Mouse (Mus musculus) left cerebral cortex, postnatal 10 days (tissue): ENCODE data around the gene 1700067K01Rik. TPM values are rescaled to one million over a fixed set of nuclear protein-coding genes. Genes with fewer than 3 reads are reported as not detected.
"Not testable (repeated sequence)": the region's sequence is repeated elsewhere in the genome, so short reads cannot be mapped to it uniquely, and the experiment has no call there.

Experiments
- DNase-seq, 2 experiments: peaks; one replicate each; pipeline ENCODE4 v3.0.0; 2021 to 2022; ENCODE audit warnings: low spot score in 2 of 2, mixed read lengths in 1 of 2; ENCODE audit errors: extremely low spot score in 1 of 2
- intact Hi-C: fragments of 180-260 bp; cut with DNase I; formaldehyde crosslinking; loops from one replicate; pipeline ENCODE4 v1.15.1; 2025
- total RNA-seq, 2 experiments: library from RNA; stranded (reverse); gene quantifications; 2 replicates each; pipeline ENCODE4 v1.2.3; 2021

The 1700067K01Rik gene
- total RNA-seq, 2 experiments from 2014 or later, result 0.34 to 0.65 TPM

DNA sequence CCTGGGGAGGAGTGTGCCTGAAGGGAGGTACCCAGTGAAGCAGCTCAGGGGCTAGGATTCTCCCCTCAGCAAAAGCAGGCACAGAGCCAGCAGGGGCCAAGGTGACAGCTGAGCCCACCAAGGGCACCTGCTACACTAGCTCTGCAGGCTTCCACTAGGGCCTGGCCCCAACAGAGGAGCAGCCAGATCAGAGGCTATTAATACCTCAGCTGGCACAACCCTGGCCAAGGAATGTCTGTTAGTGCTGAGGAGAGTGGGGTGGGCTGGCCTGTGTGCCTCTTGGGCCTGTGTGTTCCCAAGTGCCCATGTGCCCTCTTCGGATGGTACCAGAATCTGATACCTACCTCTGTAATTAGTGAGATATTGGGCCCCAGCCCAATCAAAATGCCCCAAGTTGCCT, 21.1 kb upstream of the 1700067K01Rik start:
- intact Hi-C loops, result no loop called here
- peak in 1 of 2 experiments; percentile 24 for DNase-seq

DNA sequence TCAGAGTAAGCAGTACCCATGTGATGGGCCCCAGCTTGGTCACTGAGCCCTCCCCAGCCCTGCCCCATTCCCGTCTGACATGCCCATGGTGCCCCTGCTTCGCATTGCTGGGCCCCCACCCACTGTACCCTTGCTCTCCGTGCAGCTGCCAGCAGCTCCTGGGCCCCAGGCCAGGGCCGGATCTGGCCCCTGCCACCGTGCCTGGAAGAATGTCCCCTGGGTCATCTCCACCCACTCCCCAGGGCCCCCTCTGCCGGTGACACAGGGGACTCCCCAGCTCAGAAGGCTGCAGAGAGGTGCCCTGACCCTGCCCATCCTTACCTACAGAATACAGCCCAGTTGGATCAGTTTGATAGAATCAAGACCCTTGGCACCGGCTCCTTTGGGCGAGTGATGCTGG, 20.5 kb upstream of the 1700067K01Rik start:
- DNase-seq, result peak in 1 of 2 experiments; percentile 36
- intact Hi-C loops, result no loop called here

DNA sequence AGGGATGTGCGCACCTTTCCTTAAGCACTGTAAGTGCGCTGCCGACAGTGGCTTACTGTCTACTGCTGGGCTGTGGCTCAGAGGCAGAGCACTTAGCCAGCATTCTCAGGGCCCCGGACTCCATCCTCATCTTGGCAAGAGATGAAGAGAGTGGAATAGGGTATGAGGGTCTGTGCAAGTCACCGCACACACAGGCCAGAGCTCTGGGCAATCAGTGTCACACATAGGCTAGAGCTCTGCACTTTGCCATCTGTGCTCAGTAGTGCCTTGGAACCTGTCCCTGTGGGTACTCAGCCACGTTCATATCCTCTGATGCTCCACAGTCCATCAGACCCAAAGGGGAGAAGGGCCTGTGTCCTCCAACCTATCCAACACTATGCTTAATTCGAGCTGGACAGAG, 19.8 kb upstream of the 1700067K01Rik start:
- intact Hi-C loops, result no loop called here
- no peak for DNase-seq

DNA sequence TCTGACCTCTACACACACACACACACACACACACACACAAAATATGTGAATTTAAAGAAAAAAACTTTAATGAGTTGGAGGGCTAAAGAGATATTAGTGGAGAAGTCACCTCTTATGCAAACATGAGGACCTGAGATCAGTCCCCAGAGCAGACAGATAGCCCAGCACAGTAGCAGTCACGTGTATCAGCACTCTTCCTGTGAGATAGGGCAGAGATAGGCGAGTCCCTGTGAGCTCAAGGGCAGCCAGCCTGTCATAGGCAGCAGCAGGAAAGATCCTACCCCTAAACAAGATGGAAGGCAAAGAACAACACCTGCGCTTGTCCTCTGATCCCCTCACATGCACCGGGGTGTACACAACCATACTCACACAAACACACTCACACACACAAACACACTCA, 18.9 kb upstream of the 1700067K01Rik start:
- DNase-seq, result no peak
- intact Hi-C loops, result no loop called here

DNA sequence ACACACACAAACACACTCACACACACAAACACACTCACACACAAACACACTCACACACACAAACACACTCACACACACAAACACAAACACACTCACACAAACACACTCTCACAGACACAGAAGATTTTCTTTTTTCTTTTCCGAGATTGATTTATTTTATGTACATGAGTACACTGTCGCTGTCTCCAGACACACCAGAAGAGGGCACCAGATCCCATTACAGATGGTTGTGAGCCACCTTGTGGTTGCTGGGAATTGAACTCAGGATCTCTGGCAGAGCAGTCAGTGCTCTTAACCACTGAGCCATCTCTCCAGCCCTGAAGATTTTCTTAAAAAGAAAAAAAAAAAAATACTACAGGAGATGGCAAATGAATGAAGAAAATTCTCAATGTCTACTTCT, 18.1 kb upstream of the 1700067K01Rik start:
- DNase-seq, intact Hi-C loops: not testable (repeated sequence)

DNA sequence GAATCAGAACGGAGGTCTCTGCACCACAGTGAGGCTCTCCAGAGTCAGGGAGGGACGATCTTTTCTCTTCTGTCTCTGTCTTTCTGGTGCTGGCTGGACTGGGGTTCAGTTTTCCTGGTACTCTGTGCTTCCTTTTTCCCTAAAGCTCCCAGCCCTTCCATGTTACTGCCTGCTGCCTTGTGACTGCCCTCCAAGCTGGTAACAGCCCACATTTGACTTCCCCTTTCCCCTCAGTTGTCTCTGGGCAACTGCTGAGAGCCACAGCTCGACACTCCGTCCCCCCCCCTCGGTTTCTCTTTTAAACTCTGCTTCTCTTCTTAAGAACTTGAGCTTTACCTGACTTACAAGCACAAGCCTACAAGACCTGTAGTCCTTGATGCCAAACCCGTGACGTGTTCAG, 12.1 kb upstream of the 1700067K01Rik start:
- intact Hi-C loops, result no loop called here
- no peak for DNase-seq

DNA sequence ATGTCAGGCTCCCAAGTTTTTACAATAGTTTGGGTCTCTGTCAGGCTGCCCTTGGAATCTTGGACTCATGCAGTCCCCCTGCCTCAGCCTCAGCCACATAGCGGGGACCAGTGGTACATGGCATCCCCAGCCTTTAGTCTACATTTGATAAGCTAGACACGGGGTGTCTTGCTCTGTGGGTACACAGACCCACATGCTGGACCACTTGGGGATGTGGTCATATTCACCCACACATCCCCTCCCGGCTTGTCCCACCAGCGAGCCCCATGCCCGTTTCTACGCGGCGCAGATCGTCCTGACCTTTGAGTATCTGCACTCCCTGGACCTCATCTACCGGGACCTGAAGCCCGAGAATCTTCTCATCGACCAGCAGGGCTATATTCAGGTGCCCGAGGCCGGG, 11.1 kb upstream of the 1700067K01Rik start:
- intact Hi-C loops, result no loop called here

DNA sequence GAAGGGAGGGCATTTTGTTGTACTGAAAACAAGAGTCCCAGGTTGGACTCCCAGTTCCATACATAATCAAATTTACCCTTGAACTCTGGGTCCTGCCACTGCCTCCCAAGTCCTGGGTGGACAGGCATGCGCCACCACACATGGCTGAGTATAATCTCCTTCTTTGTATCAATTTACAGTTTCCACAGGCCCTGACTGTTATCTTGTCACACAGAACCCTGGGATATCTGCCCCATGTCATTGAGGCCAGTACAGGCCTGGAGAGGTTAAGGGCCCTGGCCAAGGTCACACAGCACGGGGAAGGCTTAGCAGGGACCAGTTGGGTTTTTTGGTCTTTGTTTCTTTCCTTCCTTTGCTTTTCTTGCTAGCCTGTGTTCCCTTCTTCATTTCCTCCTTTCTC, 8.8 kb upstream of the 1700067K01Rik start:
- intact Hi-C loops, result no loop called here

More for the DNA sequence above, 11.1 kb upstream of the 1700067K01Rik start:
- DNase-seq, result no peak

DNA sequence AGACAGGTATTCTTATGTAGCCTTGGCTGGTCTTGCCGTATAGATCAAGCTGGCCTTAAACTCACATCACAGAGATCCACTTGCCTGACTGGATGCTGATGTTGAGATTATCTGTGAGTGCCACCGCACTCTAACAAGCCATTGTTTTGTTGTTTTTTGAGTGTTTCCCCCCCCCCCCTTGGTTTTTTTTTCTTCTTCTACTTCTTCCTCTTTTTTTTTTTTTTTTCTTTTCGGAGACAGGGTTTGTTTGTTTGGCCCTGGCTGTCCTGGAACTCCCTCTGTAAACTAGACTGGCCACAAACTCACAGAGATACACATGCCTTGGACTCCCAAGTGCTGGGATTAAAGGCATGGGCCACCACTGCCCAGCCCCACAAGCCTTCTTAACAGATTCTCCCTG, 7.3 kb upstream of the 1700067K01Rik start:
- DNase-seq, result no peak
- intact Hi-C loops, result no loop called here

More for the DNA sequence above, 8.8 kb upstream of the 1700067K01Rik start:
- DNase-seq, result no peak

DNA sequence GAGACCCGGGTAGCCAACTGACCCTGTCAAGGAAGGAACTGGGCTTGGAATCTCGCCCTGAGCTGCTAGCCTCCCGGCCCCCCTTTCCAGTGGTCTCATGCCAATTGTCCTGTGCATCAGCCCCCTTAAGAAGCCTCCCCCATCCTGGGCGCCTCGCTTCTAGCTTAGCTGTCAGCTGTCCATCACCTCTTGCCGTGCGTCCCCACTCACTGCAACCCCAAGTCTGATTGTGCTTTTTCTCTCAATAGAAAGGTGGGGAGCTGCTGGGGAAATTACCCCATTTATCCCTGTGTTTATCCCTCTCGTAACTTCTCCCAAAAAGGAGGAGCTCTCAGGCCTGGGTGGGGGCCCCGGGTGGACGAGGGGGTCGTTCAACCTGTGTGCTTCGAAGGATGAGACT, 5.3 kb upstream of the 1700067K01Rik start:
- intact Hi-C loops, result no loop called here

DNA sequence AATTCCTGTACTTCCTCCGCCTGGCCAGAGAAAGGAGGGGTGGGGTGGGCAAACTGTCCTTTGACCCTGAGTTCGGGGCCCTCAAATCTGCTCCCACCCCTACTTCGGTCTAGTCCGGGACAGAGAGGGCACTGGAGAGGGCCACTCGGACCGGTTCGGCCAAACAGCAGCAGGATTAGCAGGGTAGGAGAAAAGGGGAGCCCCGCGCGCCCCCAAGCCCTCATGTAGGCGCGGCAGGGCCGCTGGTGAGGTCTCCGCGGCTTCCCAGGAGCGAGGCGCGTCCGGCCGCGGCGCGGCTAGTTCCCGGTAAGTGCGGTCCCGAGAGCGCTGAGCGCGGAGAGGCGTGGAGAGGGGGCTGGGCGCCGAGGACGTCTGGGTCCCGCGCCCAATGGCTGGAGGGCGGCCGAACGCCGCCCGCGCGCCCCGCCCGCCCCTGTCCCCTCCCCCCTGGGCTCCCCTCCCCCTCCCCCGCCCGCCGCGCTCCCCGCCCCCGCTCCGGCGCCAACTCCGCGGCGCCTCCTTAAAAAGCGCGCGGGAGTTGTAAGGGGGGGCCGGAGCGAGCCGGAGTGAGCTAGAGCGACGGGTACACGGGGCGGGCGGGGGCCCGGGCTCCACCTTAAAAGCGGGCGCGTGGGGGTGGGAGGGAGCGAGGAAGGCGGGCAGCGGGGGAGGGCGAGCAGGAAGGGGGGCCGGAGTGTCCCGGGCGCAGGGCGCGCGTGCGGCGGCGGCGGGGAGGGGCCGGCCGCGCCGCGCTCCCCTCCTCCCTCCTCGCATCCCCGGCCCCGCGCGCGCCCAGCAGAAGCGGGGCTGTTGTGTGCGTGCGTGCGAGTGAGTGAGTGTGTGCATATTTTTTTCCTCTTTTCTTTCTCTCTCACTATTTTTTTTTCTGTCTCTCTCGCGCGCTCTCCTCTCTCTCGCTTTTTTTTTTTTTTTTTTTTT, 4.5 kb upstream of the 1700067K01Rik start:
- peak; percentile 66 to 95 for DNase-seq
- intact Hi-C loops, result no loop called here

More for the DNA sequence above, 5.3 kb upstream of the 1700067K01Rik start:
- peak in 1 of 2 experiments; percentile 42 for DNase-seq

DNA sequence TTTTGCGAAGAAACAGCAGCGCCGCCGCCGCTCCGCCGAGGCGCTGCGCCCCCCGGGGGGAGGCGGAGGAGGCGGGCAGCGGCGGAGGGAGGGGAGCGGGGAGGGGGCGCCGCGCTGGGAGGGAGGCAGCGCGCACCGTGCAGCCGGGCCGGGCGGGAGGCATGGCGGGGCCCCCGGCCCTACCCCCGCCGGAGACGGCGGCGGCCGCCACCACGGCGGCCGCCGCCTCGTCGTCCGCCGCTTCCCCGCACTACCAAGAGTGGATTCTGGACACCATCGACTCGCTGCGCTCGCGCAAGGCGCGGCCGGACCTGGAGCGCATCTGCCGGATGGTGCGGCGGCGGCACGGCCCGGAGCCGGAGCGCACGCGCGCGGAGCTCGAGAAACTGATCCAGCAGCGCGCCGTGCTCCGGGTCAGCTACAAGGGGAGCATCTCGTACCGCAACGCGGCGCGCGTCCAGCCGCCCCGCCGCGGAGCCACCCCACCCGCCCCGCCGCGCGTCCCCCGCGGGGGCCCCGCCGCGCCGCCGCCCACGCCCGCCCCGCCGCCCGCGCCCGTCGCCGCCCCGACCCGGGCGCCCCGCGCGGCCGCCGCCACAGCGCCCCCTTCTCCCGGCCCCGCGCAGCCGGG, 3.7 kb upstream of the 1700067K01Rik start, which contains the start of gene Samd1:
Samd1 (plus strand) TSS at position 162 of the 631 bp plus-strand sequence.
- intact Hi-C loops, result no loop called here
- peak in 1 of 2 experiments; percentile 78 for DNase-seq

DNA sequence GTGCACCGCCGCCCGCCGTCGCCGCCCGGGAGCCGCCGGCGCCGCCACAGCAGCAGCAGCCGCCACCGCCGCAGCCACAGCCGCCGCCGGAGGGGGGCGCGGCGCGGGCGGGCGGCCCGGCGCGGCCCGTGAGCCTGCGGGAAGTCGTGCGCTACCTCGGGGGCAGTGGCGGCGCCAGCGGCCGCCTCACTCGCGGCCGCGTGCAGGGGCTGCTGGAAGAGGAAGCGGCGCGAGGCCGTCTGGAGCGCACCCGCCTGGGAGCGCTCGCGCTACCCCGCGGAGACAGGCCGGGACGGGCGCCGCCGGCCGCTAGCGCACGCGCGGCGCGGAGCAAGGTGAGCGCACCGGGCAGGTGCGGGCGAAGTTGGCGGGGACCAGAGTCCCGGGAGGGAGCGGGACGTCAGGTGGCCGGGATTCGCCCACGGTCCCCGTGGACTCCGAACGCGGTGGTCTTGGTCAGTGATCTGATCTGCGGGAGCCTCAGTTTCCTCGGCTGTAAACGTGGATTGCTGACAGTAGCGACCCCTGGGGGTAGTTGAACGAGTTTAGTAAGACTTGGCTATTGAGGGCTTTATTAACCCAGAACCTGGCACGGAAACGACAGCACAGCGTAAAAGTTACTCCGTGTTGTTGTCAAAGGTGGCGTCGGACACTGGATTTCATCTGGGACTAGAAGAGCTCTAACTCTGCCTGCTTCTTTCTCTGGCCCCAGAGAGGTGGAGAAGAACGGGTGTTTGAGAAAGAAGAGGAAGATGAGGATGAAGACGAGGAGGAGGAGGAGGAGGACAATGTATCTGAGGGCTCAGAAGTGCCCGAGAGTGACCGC, 2.9 kb upstream of the 1700067K01Rik start:
- intact Hi-C loops, result no loop called here
- DNase-seq, result peak in 1 of 2 experiments; percentile 74

DNA sequence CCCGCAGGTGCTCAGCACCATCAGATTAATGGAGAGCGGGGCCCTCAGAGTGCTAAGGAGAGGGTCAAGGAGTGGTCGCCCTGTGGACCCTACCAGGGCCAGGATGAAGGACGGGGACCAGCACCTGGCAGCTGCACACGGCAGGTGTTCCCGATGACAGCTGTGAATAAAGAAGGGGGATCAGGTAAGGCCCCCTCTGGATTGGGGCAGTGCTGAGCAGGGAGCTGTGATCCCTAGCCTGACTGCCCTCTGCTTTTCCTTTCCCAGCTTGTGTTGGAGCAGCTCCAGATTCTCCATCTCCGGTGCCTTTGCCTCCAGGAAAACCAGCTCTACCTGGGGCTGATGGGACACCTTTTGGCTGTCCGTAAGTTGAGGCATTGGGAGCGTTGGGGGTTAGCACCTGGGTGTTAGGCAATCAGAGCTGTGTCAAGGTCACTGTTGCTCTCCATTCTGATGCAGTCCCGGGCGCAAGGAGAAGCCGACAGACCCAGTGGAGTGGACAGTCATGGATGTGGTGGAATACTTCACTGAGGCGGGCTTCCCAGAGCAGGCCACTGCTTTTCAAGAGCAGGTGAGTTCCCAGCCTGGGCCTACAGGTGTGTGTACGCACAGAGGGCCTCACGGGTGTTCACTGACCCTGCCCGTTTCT, 2.1 kb upstream of the 1700067K01Rik start:
- intact Hi-C loops, result no loop called here
- no peak for DNase-seq

DNA sequence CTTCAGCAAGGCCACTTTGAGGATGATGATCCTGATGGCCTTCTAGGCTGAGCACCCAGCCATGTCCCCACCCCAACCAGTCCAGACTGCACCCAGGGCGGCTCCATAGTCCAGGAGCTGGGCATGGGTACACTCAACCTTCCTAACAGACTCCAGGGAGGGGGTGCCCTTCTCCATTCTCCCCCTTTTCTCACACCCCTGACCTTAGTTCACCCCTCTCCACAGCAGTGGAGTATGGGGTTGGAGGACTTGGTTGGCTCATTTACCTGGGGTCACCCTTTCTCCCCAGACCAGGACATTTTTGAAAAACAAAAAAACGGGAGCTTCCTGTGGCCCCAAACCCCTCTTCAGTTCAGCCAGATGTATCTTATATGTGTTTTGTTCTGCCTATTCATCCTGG, 1.5 kb upstream of the 1700067K01Rik start:
- DNase-seq, result no peak
- intact Hi-C loops, result no loop called here

DNA sequence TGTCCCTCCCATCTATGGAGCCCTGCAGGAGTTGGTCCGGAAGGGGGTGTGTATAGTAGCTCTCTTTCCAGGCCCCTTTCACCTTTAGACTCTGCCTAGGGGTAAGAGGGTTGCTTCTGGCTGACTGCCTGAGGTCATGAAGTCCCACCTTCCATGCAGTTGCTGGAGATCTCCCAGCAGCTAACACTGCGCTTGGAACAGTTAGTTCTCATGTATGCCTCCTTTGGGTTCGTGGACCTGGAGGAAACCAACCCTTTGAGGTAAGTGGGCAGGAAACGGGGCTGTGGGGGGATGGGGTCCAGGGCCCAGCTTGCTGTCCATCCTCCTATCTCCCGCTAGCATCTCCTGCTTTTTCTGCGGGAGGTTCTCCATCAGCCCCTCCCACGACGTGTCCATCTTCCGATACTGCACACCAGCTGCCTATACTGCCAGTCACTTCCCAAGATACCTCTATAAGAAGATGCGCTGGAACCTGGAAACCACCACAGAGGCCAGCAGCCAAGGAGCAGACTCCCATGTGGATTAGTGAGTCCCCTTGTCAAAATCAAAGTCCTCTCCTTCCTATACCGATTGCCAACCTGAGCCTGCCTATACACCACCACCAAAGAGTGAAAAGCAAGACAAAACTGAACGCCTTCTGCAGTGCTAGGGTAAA, 1.8 kb downstream of the 1700067K01Rik start:
- intact Hi-C loops, result no loop called here

DNA sequence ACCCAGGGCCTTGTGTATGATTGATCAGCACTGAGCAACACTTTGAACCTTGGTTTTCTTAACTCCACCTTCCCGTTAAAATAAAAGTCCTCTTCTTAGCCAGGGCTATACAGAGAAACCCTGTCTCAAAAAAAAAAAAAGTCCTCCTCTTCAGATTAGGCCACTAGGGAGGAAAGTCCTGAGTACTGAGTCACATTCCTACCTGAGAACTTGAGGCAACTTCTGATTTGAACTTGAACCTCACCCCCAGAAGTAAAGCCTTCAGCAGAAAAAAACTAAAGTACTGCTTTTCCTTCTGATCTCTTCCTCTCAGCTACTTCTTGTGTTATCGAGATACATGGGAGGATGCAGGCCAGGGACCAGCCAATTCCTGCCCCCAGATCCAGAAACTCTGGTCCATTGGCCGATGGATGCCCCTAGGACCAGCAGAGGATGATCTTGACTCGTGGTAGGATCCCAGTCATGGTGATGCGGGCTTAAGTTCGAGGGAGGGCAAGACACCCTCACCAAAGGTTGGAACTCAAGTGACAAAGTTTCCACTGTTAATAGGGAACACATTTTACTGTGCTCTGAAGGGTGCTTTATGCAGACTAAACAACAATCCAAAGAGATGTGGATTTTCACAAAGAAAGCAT, 2.4 kb downstream of the 1700067K01Rik start:
- intact Hi-C loops, result no loop called here
- DNase-seq, result no peak

More for the DNA sequence above, 1.8 kb downstream of the 1700067K01Rik start:
- DNase-seq, result no peak
